Mouse (Mus musculus): ENCODE results near the gene Acaa1b.

The Acaa1b gene

GRCm38 (mm10) chr9:119143372-119143771, 13.5 kb downstream of the Acaa1b start:
- no peak for DNase-seq

- no peak for DNase-seq
Measured at GRCm38 (mm10) chr9:119142066-119142465, 14.8 kb downstream of the Acaa1b start.

- no peak for DNase-seq
Measured at GRCm38 (mm10) chr9:119138836-119139235, 18.1 kb downstream of the Acaa1b start.

- DNase-seq = no peak
Measured at GRCm38 (mm10) chr9:119130692-119131091, 26.2 kb downstream of the Acaa1b start.

GRCm38 (mm10) chr9:119128436-119129181, 28.3 kb downstream of the Acaa1b start:
- DNase-seq = no peak

- no peak for DNase-seq
Measured at GRCm38 (mm10) chr9:119122596-119123369, 34.1 kb downstream of the Acaa1b start.

GRCm38 (mm10) chr9:119120168-119120560, 36.7 kb downstream of the Acaa1b start:
- no peak for DNase-seq

GRCm38 (mm10) chr9:119119409-119120167, 37.3 kb downstream of the Acaa1b start:
- no peak for DNase-seq

GRCm38 (mm10) chr9:119114911-119115310, 42.0 kb downstream of the Acaa1b start:
- DNase-seq = no peak

GRCm38 (mm10) chr9:119110640-119111039, 46.3 kb downstream of the Acaa1b start:
- DNase-seq = no peak

GRCm38 (mm10) chr9:119109685-119110353, 47.1 kb downstream of the Acaa1b start:
- no peak for DNase-seq

GRCm38 (mm10) chr9:119107566-119107965, 49.3 kb downstream of the Acaa1b start:
- DNase-seq = no peak

GRCm38 (mm10) chr9:119102783-119103113, 54.1 kb downstream of the Acaa1b start:
- no peak for DNase-seq

- DNase-seq = peak; percentile 14
Measured at GRCm38 (mm10) chr9:119101992-119102782, 54.7 kb downstream of the Acaa1b start, which contains the start of gene Dlec1. Dlec1 (plus strand) TSS chr9:119102478.

- DNase-seq = no peak
Measured at GRCm38 (mm10) chr9:119100177-119100898, 56.6 kb downstream of the Acaa1b start.

All from cerebellum, adult 11-12 months (tissue).